Mouse (Mus musculus) forebrain, embryonic 10.5 days (tissue): ENCODE data around the gene Fam71d. TPM values are rescaled to one million over a fixed set of nuclear protein-coding genes. Genes with fewer than 3 reads are reported as not detected.

Experiments
- polyA plus RNA-seq: library from polyadenylated mRNA; unstranded; fragments of >200 nt; fragmentation: Nextera tagmentation; extraction: Ambion mirVana; gene quantifications from 2 replicates; pipeline ENCODE4 v1.2.1, GENCODE M21; 2016

Gene Fam71d
- polyA plus RNA-seq, 1 experiment from 2014 or later = not detected

Other genes with a start within 250 kb of the Fam71d start
- 25.5 and 30.1 TPM in 2 replicates for gene Mpp5, start 57.4 kb downstream of the Fam71d start, polyA plus RNA-seq
- 61.4 and 69.3 TPM in 2 replicates for gene Atp6v1d, start 170.1 kb downstream of the Fam71d start, polyA plus RNA-seq
- 323 and 333 TPM in 2 replicates for gene Eif2s1, start 170.3 kb downstream of the Fam71d start, polyA plus RNA-seq
- 3.1 and 3.6 TPM in 2 replicates for gene Plek2, start 215.4 kb downstream of the Fam71d start, polyA plus RNA-seq